Mouse (Mus musculus): ENCODE measurements around the gene Gm10309.

The Gm10309 gene

DNA sequence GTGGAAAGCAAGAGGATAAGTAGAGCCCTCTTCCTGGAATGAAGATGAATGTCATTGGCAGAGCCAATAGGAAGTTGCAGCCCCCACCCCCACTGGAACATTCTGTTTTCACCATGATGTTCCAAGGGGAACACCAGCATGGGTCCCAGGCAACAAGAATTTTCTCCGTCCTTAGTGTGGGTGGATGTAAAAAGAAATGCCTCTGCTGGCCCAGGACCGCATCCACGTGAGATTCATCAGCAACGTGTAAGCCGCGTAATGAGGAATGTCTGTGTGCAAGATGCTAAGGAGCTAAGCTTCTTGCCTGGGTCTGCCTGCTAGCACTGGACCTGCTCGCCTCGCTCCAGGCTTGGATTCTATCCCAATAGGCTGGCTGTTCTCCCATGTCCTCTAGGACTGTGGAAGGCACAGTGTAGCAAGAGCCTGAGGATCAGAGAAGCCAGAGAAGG lies at the start of gene Gm10309:
Gene Gm10309 (minus strand): TSS at position 50 of the 449 bp plus-strand sequence.
- no peak for DNase-seq (ENCODE audit: low spot score)

GRCm38 (mm10) chr17:86551995-86552394 lies 47.0 kb upstream of the Gm10309 start:
- DNase-seq (ENCODE audit: low spot score): no peak

- DNase-seq (ENCODE audit: low spot score): no peak
Measured at GRCm38 (mm10) chr17:86551561-86551960, 46.5 kb upstream of the Gm10309 start.

DNA sequence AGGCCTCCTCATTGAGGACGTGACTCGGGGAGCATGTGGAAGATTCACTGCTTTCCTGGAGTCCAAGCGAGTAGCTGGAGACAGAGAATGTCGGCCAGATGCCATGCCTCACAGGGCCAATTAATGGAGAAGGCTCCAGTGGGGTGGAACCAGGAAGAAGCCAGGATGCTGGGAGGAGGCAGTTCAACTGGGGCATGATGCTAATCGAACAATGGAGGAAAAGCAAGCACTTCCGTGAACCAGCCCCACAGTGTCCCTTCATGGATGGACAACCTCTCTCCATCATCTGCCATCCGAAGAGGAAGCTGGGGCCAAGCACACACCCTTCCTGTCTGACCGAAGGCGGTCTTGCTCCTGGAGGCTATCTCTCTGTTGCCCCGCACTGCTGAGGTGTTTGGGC lies 44.1 kb upstream of the Gm10309 start:
- no peak for DNase-seq (ENCODE audit: low spot score)

DNA sequence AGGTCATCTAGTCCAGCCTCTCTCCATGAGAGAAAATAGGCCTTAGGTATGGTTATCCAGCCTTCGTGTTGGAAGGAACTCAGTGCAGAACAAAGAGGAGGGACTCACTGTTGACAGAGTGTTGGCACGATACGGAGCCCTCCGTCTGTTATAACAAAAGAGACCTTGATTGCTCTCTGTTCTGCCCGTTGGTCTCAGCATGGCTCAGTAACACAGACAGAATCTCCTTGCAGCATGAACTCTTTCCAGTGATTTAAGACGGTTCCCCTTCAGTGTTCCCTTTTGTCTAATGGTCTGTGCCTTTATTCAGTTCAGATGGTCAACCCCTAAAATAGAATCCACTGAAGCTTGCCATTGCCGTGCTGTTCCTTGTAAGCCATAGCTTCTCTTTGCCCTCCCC lies 41.5 kb upstream of the Gm10309 start:
- DNase-seq (ENCODE audit: low spot score): no peak

- DNase-seq (ENCODE audit: low spot score): no peak
Measured at GRCm38 (mm10) chr17:86539881-86540430, 34.9 kb upstream of the Gm10309 start.

GRCm38 (mm10) chr17:86535827-86536656 lies 31.0 kb upstream of the Gm10309 start:
- peak; percentile 45 for DNase-seq (ENCODE audit: low spot score)

DNA sequence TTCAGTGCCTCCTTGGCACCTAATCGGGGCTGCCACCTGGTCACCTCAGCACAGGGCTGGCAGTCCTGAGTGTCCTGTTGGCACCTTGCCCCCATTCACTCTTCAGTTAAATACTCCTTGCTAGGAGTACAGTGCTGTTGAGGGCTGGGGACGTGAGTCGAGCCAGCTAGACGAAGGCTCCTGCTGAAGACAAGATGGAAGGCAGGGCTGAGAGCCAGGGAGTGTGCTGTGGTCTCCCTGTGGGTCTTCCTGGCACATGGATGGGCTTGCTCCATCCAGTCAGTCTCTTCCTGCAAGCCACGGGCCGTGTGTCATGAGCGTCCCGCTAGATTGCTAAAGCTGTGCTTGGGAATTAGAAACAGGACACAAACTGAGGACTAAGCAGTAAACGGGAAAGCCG lies 30.1 kb upstream of the Gm10309 start:
- no peak for DNase-seq (ENCODE audit: low spot score)

DNA sequence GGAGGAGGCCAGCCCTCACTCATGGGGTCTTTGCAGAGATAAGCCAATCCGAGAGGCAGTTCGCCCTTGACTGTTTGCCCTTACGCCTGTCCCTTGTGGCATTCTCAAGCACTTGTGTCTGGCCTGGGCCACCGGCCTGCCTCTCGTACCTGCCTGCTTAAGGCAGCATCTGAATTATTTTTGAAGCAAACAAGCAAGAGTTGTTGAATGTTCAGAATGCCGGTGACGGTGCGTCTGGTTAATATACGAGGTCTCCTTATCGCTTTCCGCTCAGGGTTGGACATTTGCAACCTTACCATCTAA lies 28.5 kb upstream of the Gm10309 start:
- no peak for DNase-seq (ENCODE audit: low spot score)

GRCm38 (mm10) chr17:86532783-86533548 lies 27.9 kb upstream of the Gm10309 start:
- no peak for DNase-seq (ENCODE audit: low spot score)

DNA sequence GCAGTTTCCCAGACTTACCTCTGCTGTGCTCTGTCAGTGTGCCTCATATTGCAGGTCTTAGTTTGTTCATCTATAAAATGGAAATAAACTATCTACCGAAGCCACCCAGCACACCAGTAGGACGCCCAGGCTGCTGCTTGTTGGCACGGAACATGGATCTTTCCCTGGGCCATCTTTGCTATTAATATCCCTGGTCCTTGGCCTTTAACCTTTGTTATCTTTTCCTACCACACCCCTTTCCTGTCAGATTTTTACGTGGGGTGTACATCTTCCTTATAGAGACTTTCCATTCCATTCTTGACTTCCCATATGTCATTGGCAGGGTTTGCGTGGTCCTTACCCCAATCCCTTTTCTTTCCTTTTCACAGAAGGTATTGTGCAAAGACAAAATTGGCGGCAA lies 26.2 kb upstream of the Gm10309 start:
- no peak for DNase-seq (ENCODE audit: low spot score)

- no peak for DNase-seq (ENCODE audit: low spot score)
Measured at GRCm38 (mm10) chr17:86529411-86529810, 24.4 kb upstream of the Gm10309 start.

DNA sequence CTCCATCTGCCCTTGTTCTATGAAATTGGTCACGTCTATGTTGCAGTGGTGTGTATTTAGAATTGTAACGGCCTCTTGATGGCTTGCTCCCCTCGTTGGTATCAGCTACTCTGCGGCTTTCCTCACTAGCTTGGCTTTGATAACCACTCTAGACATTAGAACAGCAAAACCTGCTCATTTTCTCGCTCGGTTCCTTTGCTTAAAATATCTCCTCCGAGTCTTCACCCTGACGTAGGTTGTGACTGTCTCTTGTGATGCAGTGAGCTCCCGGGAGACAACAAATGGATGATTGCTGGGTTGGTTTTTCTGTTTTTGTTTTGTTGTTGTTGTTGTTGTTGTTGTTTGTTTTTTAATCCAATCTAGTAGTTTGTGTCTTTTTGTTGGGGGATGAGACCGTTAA lies 24.0 kb upstream of the Gm10309 start:
- DNase-seq (ENCODE audit: low spot score): no peak

DNA sequence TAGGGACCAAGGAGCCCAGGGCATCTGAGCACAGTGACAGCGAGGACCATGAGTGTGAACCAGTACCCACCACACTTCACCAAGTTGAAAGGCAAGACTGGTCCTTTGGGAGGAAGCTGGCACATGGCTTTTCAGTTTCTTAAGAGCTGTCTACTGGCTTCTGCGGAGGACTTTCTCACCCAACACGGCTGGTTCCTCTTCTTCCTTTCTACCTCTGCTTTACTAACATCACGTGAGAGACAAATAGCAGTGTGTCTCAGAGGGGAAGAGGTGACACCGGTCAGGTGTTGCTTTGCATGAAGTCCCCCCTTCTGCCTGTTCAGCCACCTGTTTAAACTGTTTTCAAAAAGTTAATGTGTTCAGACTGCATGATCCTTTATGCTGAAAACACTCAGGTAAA lies 22.3 kb upstream of the Gm10309 start:
- no peak for DNase-seq (ENCODE audit: low spot score)

GRCm38 (mm10) chr17:86526016-86526415 lies 21.0 kb upstream of the Gm10309 start:
- DNase-seq (ENCODE audit: low spot score): no peak

DNA sequence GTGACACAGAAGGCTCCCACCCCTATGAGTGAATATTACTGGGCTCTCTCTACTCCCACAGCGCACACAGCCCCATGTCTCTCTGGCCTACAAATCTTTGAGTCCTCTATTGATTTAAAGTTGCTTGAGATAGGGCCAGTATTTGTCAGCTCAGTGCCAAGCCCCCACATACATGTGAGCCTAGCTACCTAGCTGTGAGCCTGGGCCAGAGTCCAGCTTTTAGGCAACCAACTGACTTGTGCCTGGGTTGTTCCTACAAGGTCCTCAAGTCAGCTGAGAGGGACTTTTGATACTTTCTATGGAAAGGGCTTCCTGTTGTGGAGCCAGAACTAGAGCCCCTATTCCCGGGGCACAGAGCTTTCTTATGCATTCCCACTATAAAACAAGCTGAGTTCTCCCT lies 20.0 kb upstream of the Gm10309 start:
- no peak for DNase-seq (ENCODE audit: low spot score)

DNA sequence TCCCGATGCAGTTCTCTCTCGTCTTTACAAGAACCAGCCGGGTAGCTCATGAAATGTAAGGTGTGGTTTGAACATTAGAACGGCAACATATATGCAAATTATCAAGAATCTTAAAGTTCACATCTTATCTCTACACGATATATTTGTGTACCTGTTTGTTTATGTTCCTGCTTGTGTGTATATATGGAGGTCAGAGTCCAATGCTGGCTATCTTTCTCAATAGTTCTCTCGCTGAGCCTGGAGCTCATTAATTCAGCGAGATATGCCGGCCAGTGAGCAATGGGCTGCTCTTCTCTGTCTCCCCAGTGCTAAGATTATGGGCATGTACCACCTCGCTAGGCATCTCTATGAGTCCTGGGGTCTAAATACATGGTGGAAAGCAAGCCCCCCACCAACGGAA lies 18.8 kb upstream of the Gm10309 start:
- DNase-seq (ENCODE audit: low spot score): no peak

DNA sequence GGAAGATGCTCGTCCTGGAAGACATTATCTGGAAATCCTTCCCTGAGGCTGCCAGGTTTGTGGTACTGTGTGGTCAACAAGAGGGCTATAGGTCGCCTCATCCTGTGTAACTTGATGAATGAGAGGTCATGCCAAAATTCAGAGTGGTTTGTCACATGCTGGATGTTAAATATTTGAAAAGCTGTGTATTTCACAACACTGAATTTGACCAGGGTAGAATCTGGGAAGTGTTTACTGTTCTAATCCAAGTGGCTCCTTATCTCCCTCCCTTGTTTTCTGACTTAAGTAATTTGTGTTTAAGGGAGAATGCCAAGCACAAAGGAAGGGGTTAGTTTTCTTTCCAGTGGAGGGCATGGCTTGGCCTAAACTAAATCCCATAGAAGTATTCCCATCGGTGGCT lies 18.3 kb upstream of the Gm10309 start:
- DNase-seq (ENCODE audit: low spot score): no peak

DNA sequence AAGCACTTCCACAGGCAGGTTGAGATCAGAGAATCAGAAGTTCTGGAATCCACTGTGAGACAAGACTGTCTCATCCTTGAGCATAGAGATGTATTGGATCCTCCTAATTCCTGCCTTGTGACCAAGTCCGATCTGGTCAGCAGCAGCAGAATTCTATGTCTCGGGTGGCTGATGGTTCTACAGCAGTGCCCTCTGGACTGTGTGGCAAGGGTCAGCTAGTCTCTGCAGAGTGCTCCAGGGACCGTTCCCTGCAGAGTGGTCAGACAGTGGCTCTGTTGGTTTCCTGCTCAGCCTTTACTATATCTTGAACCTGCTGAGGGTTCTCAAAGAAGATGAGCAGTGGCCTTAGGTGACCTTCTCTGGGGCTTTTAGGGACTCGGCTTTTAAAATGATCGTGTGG lies 17.6 kb upstream of the Gm10309 start:
- DNase-seq (ENCODE audit: low spot score): no peak

DNA sequence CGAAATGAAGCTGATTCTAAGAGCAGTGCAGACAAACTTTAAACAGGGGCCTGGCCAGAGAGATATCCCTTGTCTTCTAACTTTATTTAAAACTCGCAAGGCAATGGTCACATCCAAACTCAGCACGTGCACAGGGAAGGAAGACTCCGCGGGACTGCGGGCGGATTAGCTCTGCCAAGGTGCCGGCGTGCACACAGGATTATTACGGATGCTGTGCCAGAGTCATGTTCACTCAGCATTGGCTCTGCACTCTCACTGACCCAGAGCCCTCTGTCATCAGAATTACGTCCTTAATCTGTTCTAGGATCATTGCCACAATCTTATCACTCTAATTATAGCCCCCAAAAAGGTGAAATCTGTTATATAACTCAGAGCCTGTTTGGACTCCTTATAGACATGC lies 16.2 kb upstream of the Gm10309 start:
- DNase-seq (ENCODE audit: low spot score): no peak

- DNase-seq (ENCODE audit: low spot score): no peak
Measured at GRCm38 (mm10) chr17:86518604-86519003, 13.6 kb upstream of the Gm10309 start.

DNA sequence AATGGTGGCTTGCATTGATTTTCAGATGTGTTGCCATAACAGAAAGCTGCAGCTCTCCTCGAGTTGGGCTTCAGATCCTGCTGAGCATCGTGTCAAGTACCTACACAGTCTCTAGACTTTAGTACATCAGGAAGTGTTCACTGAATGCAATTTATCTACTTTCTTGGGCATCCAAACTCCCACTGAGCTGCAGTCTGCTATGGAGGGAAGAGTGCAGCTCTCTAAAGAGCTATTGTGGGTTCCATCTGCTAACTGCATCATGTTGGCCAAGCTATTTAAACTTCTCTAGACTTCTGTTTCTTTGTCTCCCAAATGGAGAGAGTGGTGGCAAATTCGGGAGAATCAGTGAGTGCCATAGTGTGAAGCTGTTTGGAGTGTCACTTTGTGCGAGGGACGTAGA lies 11.6 kb upstream of the Gm10309 start:
- DNase-seq (ENCODE audit: low spot score): no peak

GRCm38 (mm10) chr17:86514974-86515620 lies 10.1 kb upstream of the Gm10309 start:
- no peak for DNase-seq (ENCODE audit: low spot score)

All from ovary, adult 18-20 months (tissue).